Mouse (Mus musculus): ENCODE results near the gene Tmem198b. TPM values are rescaled to one million over a fixed set of nuclear protein-coding genes. Genes with fewer than 3 reads are reported as not detected.
"Not testable (repeated sequence)": the region's sequence is repeated elsewhere in the genome, so short reads cannot be mapped to it uniquely, and the experiment has no call there.

Gene Tmem198b
- 10 to 100 TPM; 13.9 to 17.6 TPM for total RNA-seq (2021)
- long read RNA-seq, partial matches to known transcripts, result 1 of 5 reads
- long read RNA-seq, other reads (novel, unspliced or antisense), result 2 of 5 reads

GRCm38 (mm10) chr10:128804271-128805091 is at the start of gene Tmem198b:
Tmem198b (minus strand) TSS chr10:128804370.
- peak; percentile 76 to 80 for DNase-seq (ENCODE audit: low spot score in 2 of 2)

GRCm38 (mm10) chr10:128850339-128850738 is 46.2 kb upstream of the Tmem198b start:
- no peak for DNase-seq (ENCODE audit: low spot score in 2 of 2)

GRCm38 (mm10) chr10:128848426-128848825 is 44.3 kb upstream of the Tmem198b start:
- no peak for DNase-seq (ENCODE audit: low spot score in 2 of 2)

- DNase-seq (ENCODE audit: low spot score in 2 of 2), result no peak
Measured at GRCm38 (mm10) chr10:128846664-128847063, 42.5 kb upstream of the Tmem198b start.

- no peak for DNase-seq (ENCODE audit: low spot score in 2 of 2)
Measured at GRCm38 (mm10) chr10:128845516-128845915, 41.3 kb upstream of the Tmem198b start.

GRCm38 (mm10) chr10:128843260-128843659 is 39.1 kb upstream of the Tmem198b start:
- no peak for DNase-seq (ENCODE audit: low spot score in 2 of 2)

GRCm38 (mm10) chr10:128840612-128841011 is 36.4 kb upstream of the Tmem198b start:
- no peak for DNase-seq (ENCODE audit: low spot score in 2 of 2)

GRCm38 (mm10) chr10:128839434-128839833 is 35.3 kb upstream of the Tmem198b start:
- no peak for DNase-seq (ENCODE audit: low spot score in 2 of 2)

- DNase-seq (ENCODE audit: low spot score in 2 of 2), result no peak
Measured at GRCm38 (mm10) chr10:128837400-128837799, 33.2 kb upstream of the Tmem198b start.

- DNase-seq (ENCODE audit: low spot score in 2 of 2), result no peak
Measured at GRCm38 (mm10) chr10:128823821-128824220, 19.7 kb upstream of the Tmem198b start.

- not testable (repeated sequence) for DNase-seq (ENCODE audit: low spot score in 2 of 2)
Measured at GRCm38 (mm10) chr10:128823087-128823486, 18.9 kb upstream of the Tmem198b start.

GRCm38 (mm10) chr10:128822135-128822534 is 18.0 kb upstream of the Tmem198b start:
- no peak for DNase-seq (ENCODE audit: low spot score in 2 of 2)

GRCm38 (mm10) chr10:128821358-128822056 is 17.3 kb upstream of the Tmem198b start, which contains the start of gene Ormdl2:
Ormdl2 (minus strand) TSS chr10:128821645.
- peak; percentile 99 to 100 for DNase-seq (ENCODE audit: low spot score in 2 of 2)

GRCm38 (mm10) chr10:128820217-128820616 is 16.0 kb upstream of the Tmem198b start:
- no peak for DNase-seq (ENCODE audit: low spot score in 2 of 2)

- no peak for DNase-seq (ENCODE audit: low spot score in 2 of 2)
Measured at GRCm38 (mm10) chr10:128817033-128817432, 12.9 kb upstream of the Tmem198b start, which contains the start of gene Sarnp. Sarnp (plus strand) TSS chr10:128817333.

- no peak for DNase-seq (ENCODE audit: low spot score in 2 of 2)
Measured at GRCm38 (mm10) chr10:128807018-128807417, 2.8 kb upstream of the Tmem198b start.

- DNase-seq (ENCODE audit: low spot score in 2 of 2), result no peak
Measured at GRCm38 (mm10) chr10:128806086-128806485, 1.9 kb upstream of the Tmem198b start.

GRCm38 (mm10) chr10:128805092-128806000 is 1.2 kb upstream of the Tmem198b start:
- DNase-seq (ENCODE audit: low spot score in 2 of 2), result peak; percentile 89 to 96

GRCm38 (mm10) chr10:128803771-128804270 is 349 bp downstream of the Tmem198b start, which contains the start of gene Dnajc14:
Dnajc14 (plus strand) TSS chr10:128804062.
- DNase-seq (ENCODE audit: low spot score in 2 of 2), result peak; percentile 68 to 73

GRCm38 (mm10) chr10:128803361-128803760 is 809 bp downstream of the Tmem198b start:
- DNase-seq (ENCODE audit: low spot score in 2 of 2), result no peak

GRCm38 (mm10) chr10:128802956-128803355 is 1.2 kb downstream of the Tmem198b start:
- DNase-seq (ENCODE audit: low spot score in 2 of 2), result no peak
